Mouse (Mus musculus) ES-E14 (cell line): ENCODE data around the gene Rasip1.

Source experiments
- CHD2 ChIP-seq: IDR thresholded peaks from 2 replicates; pipeline ENCODE4 v1.6.1; 2014; ENCODE audit warnings: mild to moderate bottlenecking, low read depth, low read length, inconsistent platforms
- HCFC1 ChIP-seq: IDR thresholded peaks from 2 replicates; pipeline ENCODE4 v1.6.1; 2012; ENCODE audit warnings: low read length, inconsistent platforms, borderline replicate concordance; ENCODE audit not compliant: insufficient read depth
- ZC3H11A ChIP-seq: IDR thresholded peaks from 2 replicates; pipeline ENCODE4 v1.6.1; 2012; ENCODE audit warnings: low read depth, mild to moderate bottlenecking, inconsistent platforms, low read length, borderline replicate concordance
- ZNF384 ChIP-seq: IDR thresholded peaks from 2 replicates; pipeline ENCODE4 v1.6.1; 2012; ENCODE audit warnings: low read depth, low read length, inconsistent platforms

DNA sequence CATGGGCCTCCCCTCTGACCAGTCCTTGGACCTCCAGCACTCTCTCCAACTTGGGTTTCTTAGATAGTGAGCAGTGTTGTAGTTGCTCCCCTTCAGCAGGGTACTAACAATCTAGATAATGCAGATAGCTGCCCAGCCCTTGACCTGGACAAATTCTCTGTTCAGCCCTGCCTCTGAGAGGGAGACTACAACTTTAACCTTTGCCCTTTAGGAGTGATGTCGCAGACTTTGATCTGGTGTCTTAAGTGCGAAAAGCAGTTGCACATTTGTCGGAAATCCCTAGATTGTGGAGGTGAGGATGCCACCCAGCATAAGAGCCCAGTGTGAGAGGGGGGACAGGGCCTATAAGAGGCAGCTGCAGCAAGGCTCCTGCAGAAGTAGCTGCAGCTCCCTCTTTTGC, 2.6 kb upstream of the Rasip1 start:
- TF ChIP-seq ZC3H11A (no peak), HCFC1 (no peak), CHD2 (no peak), ZNF384 (no peak)
